Mouse (Mus musculus) retina, postnatal 1 day (tissue): ENCODE measurements at regions not wholly inside any gene's neighbourhood (a gene's known extent, or its start where the extent isn't known, plus 50 kb on each side); places are given as distances from the start of the nearest gene placed in this dataset.

Source experiments
- DNase-seq: peaks from one replicate; pipeline ENCODE4 v3.0.0-alpha.2; 2012

DNA sequence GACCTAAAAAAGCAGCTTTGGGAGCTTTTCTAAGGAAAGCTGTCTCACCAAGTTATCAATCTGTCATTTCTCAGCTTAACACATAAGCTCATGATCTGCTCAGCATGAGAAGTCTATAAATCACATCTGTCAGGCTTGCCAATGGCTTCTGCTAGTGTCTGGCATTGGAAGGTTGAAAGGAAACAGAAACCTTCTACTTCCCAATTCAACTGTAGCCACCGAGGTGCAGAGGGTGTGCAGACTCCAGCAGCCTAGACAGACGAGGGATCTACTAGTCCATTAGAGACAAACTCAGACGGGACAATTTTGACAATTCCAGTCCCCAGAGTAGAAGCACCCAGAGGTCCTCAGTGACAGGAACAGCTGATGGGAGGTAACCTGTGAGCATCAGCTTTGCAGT lies 103.0 kb downstream of the Nab1 start:
- DNase-seq = peak; percentile 50

DNA sequence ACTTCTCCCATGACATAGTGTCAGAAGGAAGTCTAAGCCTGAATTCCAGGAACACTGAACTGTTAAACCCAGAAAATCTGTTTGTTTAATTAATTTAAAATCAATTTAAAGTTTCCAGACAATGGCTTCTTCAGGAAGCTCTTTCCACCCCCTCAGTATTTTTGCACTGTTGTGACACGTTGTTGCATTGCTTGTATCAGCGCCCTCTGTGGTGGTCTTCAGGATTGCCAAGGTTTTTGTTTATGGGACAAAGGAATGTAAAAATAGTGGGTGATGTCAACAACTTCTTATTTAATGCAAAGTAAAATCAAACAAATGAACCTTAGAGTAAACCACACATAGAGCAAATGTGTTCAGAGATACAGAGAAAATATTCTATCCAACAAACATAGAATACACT lies 107.5 kb downstream of the Nab1 start:
- no peak for DNase-seq

DNA sequence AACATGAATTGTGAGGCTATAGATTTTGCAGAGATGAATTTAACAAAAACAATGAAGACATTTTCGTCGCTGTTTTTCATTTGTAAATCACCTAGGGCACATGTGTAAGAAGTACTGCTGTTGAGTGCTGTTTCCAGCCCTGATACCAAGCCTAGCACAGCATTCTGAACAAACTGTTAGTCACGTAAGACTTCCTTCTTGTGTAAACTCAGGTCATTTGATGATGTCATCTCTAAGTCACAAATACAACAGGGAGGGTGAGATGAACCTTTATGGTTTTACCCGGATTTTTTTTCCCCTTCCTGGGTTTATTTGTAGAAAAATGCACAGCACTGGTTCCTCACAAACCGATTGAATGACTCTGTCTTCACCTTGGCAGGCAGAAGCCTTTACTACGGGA lies 111.6 kb downstream of the Nab1 start:
- DNase-seq = no peak

DNA sequence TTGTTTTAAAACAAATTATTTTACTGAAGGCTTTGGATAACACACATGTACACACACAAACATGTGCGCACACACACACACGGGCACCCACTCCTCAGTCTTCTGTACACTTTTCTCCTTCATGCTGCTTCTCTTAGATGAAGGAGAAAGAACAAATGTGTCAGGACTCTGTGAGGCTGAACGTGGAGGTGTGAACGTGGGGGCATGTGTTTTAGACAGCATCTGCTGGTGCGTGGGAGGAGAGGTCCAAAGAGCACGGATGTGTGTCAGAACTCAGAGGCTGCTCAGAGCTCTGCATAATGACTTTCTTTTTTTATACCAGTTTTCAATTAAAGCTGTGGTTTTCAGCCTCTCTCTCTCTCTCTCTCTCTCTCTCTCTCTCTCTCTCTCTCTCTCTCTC lies 112.4 kb downstream of the Nab1 start:
- DNase-seq = no peak

DNA sequence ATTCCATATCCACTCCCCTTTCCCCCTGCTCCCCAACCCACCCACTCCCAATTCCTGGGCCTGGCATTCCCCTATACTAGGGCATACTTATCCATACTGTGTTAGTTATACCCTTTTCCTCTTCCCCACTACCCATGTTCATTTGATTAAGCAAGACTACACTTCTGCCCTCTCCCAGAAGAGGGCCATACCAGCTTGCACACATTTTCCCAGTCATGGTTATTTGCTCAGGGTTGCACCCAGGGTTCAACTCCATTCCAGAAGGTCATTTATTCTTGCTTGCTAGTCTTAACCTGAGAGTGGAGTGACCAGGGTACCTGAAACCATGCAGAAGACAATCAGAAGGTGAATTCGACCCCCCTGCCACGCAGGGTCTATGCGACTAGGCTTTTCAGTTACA lies 113.4 kb downstream of the Nab1 start:
- no peak for DNase-seq

DNA sequence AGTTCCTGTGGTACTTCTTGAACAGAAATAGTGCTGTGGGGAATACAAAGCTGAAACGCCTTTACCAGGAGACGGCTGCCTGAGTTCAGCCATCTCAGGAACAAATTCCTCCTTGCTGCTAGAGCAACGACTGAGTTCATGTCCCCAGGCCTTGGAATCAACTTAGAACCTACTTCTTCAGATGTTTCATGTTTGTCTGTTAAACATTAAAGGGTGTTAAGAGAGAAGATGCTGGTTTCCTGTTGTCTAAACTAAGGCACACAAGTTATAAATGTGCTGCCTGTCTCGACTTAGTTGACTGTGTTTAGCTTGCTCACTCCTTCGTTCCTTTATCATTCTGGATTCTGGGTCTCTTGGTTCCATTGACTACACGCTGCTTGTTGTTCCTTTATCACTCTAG lies 125.2 kb downstream of the Nab1 start:
- DNase-seq = no peak

DNA sequence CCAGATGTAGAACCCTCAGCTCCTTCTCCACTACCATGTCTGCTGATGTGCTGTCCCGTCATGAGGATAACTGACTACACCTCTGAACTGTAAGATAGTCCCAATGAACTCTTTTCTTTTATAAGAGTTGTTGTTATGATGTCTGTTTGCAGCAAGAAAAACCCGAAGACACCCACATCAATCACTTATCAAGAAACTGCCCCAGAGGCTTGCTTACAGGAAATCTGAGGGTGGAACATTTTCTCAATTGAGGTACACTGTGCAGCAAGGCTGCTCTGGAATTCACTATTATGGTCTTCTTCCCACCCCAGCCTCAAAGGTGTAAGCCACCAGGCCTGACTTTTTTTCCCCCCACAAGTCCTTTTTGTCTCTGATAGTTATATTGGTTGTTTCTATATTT lies 125.8 kb downstream of the Nab1 start:
- DNase-seq = no peak

DNA sequence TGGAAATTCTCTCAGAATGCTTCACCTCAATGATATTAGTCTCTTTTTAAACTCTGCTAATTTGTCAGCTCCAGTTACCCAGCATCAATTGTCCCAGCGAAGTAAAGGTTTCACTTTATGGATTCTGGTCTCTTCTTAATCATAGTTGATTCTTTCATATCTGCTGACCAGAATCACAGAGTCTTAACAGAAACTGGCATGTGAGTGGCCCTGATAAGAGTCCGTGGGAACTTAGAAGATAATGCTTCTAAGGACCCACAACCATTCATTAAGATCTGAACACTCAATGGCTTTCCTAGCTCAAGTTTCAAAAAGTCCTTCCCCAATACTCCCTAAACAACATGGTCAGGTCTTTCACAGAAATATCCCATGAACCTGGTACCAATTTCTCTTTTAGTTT lies 126.7 kb downstream of the Nab1 start:
- no peak for DNase-seq

DNA sequence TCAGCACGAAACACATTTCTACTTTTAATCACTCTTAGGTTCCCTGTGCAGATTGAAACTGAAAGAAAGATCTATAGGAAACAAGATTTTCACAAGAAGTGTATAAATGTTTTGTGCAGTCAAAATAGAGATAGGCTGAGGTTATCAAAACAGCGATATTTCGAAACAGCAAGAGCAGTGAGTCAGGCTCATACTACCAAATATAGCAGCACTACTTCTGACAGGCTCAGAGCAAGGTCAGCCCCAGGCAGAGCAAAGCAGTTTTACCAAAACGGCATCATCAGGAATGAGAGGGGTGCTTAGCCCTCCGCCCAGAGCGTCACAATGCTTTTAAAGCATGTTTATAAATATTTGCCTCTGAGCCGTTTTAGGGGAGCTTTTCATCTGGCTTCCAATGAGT lies 133.4 kb upstream of the Gls start:
- no peak for DNase-seq

DNA sequence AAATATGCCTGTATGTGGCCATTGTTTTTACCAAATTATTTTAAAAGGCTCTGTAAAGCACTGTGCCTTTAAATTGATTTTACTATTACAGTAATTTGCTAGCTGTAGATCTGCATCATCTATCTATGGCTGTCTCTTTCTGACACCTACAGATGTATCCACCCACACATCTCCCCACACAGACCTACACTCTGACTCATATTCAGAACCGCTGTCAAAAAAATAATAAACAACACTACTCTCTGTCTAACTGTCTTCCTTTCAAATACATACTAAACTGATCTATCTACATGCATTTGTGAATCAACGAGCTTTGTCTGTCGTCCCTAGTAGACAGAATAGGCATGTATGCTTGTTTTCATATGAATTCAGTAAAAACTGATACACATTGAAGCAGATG lies 130.6 kb upstream of the Gls start:
- DNase-seq = no peak

DNA sequence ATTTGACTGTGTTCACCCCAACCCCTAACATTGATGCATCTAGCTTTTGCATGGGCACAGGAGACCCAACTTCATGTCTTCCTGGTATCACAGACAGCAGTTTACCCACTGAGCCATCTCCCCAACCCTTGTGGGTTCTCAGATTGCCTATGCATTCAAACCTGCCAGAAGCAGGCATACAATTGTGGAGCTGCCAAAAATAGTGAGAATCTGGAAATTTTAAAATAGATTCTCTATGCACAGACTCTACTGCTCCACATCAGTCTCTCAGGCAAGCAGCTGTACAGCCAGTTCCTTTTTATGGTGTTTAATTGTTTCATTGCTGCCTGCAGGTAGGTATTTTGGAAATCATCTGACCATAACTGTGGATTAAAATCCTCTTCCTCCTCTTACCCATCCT lies 129.9 kb upstream of the Gls start:
- no peak for DNase-seq

DNA sequence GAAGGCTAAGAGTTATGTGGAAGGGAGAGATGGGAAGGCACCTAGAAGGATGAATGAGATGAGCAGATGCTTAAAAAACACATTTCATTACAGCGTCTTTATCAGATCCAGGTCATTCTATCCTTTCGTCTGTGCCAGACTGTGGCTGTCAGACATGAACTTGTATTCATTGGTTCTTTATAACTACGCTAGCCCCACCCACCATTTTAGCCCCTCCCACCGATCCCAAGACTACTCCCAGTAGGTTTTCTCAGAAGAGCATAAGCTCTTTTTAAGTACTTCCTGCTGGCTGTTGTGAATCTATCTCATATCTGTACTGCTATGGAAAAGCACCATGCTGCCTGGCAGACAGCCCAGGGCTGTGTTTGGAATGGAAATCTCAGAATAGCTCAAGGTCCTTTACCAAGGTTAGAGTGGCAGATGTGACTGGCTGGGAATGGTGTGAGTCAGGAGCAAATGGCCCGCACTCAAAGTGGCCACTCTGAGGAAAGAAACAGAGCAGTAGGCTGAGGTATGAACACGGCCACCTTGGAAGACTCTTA lies 121.1 kb upstream of the Gls start:
- DNase-seq = no peak

DNA sequence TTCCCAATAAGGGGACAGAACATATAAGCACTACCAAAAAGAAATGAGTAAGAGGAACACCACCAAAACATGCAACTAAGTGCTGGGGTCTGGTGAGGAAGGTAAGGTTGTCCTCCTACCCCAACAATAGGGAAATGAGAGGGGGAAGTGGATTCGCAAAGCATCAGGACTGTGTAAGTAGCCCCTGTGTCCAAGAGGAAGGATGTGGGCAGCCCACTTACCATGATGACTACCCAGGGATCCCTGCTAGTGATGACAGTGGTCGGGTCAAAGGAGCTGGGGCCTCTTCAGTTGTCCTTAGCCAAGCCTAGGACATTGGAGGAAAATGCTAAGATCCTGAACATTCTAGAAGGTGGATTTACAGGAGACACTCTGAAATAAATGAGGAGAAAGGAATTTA lies 109.1 kb upstream of the Gls start:
- no peak for DNase-seq

DNA sequence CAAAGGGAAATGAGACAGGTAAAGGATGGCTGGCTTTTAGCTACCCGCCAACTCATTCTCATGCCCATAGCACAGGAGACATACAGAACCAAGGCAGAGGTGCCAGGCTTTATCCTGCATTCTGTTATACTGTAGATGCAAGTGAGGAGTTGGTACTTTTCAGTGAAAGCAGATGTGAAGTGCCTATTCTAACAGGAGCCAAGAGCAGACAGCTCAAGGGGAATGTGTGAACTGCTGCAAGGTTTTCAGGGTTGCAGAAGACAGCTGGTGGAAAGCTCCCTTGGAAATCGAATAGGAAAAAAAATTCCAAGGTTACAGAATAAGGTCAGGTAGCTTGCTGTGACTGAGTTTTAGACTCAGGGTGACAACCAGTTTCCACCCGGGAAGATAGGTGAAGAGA lies 105.7 kb upstream of the Gls start:
- no peak for DNase-seq

DNA sequence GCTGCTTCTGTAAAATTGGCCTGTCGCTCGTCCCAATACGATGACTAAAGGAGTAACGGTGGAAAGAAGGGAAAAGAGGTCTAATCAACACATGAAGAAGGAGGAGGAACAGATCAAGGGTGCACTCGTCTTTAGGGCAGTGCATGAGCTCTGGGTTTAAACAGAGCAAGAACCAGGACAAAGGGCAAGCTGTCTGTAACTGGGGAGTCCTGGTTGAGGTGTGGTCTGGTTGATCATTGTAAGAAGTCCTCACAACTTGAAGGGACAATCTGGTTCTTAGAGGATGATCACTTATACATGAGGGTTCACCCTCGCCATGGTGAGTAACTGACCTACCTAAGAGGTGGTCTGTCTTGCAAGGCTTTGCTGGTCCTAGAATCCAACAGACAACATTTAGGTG lies 105.2 kb upstream of the Gls start:
- DNase-seq = no peak

DNA sequence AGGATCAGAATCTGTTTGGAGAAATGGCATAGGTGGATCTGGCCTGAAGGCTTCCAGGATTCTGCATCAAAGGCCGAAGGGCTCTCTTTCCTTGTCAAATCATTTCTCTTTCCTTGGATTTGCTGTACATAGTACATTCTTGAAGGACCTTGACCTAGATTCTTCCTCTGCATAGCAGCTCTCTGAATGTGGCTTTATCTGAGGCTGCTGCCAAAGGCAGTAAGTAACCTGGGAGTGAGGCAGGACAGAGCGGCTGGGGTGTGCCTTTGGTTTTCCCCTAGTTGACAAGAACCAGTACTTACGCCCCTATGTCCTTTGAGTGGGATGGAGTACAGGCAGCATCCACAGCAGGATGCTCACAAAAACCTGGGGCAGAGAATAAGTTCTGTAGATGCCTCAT lies 103.7 kb upstream of the Gls start:
- DNase-seq = no peak

DNA sequence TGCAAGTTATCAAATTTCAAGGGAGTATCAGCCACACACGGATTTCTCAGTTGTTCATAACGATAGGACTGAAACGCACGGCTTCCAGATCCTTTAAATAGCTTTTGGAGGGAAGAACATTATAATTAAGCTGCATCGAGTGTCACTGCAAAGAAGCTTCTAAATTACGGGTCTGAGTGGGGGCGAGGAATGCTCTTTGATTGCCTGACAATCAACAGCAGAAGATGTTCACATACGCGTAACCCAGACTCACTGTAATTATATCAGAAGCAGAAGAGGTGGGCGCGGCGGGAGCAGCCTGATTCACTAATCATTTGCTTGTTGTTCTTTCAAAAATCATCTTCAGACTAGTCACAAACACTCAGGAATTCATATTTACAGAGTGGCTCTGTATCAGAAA lies 99.0 kb upstream of the Gls start:
- DNase-seq = no peak

DNA sequence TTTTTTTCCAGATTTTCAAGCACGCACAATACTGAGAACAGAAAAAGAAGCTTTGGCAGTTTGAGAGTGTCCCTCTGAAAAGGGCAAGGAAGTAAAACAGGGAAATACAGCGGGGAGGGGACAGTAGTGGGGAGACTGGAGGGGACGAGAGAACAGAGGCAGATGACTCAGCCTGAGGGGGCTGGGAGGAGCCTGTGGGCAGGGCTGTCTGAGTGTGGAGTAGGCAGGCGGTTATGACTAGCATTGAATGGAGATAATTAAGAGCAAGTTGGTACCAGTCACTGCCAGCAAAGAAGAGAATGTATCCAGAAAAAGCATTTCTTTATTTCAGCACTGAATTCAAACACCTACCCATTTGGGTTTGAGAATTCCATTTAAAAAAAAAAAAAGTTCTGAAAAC lies 98.4 kb upstream of the Gls start:
- no peak for DNase-seq

DNA sequence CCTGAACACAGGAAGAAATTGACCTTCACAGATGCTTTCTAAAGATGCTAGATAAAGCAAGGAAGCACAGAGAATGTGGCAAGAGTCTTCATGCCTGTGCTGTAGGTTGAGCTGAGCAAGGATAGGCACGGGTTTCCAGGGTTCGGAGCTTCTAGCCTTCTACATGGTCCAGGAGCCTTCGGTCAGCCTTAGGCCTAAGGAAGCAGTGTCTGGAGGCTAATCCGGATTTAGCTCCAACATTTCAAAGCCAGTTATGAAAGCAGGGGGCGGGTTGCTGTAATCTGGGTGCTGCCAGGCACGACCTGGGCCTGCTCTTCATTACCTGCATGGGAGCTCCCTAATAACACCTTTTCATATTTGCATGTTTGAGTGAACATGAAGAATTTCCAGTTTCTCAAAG lies 97.5 kb upstream of the Gls start:
- peak; percentile 34 for DNase-seq

DNA sequence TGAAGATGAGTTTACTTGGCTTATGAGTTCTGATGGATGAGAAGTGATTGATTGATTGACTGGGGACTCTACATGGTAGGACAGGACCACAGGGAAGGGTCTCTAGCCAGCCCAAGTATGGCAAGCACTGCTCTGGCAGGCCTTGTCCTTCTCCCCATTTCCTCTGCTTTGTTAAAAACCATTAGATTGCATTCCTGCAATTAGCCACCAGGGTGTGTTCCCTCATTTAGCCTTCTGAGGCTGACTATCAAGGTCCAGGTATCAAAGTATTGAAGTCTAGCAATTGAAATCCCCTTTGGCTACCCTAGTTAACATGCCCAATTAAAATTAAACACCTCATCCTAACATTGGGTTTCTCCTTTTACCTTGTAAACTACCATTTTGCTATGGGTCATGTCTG lies 95.5 kb upstream of the Gls start:
- DNase-seq = no peak

DNA sequence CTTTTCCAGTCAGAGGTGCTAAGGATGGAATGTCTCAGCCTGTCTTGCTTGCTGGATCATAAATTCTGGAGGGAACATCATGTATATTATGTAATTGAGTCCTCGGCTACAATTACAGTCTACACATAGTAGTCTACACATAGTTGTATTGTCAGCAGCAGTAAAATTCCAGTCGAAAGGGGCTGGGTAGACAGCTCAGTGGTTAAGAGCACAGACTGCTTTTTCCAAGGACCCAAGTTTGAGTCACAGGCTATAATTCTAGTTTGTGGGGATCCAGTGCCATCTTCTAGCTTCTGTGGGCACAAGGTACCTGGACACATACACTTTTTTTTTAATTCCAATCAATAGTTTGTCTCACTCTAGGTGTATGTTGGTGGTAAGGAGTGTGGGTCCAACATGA lies 91.3 kb upstream of the Gls start:
- DNase-seq = no peak

DNA sequence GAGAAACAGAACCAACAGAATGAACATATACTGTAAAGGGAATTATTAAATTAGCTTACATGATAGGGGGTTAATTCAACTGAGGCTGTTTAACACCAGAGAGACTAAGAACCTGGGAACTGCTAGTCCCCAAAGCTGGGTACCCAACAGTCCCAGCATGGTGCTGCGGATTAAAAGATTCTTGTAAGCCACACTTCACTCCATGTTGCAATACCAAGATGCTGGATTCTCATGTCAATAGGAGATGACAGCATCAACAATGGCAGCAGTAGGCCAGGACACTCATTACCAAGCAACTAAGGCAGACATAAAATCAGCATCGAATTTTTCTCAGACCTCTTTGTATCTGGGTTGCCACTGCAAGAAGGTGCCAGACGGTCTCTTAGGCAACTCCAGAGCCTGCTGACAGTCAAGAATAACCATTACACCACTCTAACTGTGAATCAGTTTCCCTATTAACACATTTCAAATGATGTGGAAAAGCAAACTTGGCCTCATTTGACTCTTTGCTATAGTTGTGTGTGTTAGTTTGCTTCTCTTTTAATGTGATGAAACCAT lies 79.1 kb upstream of the Gls start:
- no peak for DNase-seq

DNA sequence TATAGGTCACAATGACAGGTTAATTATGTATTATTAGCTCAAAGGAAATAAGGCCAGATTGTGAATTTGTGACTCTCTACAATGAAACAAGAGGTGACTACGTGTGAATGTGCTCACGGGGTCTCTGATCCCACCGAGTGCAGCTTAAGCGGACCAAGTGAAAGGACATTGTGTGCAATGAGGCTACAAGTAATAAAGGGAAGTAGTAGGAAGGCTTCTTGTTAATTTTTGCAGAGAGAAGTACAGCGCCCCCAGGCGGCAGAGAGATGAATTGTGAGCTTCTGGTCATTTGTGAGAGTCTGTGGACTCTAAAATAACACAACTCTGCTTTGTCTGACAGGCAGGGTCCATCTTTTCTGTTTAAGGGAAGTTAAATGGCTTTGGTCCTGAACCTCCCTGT lies 73.9 kb upstream of the Gls start:
- DNase-seq = peak; percentile 83

DNA sequence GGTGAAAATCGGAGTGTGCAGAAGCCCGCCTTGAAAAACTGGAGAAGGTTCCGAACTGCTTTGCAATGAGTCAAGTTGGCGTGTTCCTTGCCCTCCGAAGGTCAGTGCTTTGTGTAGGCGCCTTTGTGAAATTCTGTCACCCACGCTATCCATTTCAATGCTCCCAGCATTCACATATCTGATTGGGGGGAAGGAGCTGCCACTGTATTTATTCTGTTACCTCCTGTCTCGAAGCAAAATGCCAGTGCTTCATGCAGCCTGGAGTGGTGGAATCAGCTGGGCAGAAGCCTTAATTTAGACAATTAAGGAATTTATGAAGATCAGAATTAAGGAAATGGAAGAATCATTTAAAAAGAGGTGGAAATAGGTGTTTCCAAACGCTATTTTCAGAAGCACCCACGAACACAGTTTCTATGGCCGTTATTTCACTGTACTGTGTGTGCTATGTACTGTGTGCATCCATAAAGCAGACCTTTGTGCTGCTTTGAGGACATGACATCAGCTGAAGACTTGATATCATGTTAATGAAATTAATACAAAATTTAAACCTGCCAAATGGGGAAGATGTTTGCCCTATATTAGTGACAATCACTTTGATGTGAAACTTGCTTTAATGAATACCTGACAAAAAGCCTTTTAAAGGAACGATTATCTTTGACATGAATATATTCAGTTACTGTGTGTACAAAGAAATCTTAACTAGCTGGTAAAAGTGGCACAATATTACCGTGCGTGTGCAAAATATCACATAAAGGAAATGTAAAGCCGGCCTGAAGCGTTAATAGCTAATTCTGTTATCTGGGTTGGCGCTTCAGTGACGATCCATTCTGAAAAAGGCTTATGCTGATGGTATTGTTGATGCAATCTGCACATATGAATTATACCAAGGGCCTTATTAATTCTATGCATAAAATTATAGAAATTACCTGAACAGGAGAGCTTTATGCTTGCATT lies 72.9 kb upstream of the Gls start:
- peak; percentile 32 for DNase-seq

DNA sequence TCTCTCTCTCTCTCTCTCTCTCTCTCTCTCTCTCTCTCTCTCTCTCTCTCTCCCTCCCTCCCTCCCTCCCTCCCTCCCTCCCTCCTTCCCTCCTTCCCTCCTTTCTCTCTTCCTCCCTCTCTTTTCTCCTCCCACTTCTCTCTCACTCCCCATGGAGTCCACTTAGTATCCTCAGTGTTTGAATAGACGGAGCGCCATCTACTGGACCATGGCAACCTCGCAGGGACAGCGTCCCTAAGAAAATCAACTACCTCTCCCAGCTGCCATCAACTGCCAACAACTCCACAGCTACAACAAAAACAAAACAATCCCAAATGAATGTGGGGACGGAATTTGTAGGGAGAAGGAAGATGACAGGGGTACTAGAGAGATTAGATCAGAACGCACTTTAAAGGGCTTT lies 69.5 kb upstream of the Gls start:
- peak; percentile 89 for DNase-seq
